Mouse (Mus musculus) CD4-positive naive resting alpha-beta T cell, adult 76 days (primary cell): ENCODE results near the gene Nop16. TPM values are rescaled to one million over a fixed set of nuclear protein-coding genes. Genes with fewer than 3 reads are reported as not detected.

Source experiments
- total RNA-seq: library from RNA; stranded (reverse); gene quantifications from one replicate; pipeline ENCODE4 v1.2.4, GENCODE M21; 2023

The Nop16 gene
- 11.6 TPM for total RNA-seq

DNA sequence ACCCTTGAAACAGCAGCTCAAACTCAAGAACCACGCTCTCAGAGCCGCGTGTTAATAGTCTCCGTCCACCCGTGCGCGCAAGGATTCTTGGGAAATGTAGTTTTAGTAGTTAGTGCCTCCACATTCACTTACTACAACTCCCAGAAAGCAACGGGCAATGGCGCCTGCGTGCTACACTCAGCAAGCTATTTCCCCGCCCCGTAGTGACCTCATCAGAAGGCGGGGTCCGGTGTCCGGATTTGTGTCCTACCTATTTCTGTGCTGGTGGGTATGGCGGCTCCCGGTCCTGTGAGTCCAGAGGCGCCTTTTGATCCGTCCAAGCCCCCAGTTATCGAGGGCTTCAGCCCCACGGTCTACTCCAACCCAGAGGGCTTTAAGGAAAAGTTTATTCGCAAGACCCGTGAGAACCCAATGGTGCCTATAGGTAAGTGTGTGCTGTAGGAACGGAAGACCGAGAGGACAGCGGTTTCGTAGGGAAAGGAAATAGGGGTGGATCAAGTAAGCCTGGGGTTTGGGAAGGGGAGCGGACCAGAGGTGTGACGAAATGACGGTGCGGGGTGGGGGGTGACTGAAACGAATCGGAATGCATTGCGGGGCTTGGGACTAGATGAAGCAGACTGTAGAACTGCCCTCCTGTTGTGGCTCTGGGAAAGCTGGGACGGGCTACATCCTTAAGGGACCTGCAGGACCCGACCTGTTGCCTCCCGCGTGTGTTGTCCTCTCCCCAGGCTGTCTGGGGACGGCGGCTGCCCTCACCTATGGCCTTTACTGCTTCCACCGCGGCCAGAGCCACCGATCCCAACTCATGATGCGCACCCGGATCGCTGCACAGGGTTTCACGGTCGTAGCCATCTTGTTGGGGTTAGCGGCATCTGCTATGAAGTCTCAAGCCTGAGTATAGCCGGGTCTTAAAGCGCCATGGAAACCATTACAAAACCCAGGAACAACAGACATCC is at the start of gene Nop16, which contains the start of gene Higd2a:
TSS of gene Nop16 (minus strand) at position 95 of the 956 bp plus-strand sequence.
TSS of gene Higd2a (plus strand) at position 212 of the 956 bp plus-strand sequence.

DNA sequence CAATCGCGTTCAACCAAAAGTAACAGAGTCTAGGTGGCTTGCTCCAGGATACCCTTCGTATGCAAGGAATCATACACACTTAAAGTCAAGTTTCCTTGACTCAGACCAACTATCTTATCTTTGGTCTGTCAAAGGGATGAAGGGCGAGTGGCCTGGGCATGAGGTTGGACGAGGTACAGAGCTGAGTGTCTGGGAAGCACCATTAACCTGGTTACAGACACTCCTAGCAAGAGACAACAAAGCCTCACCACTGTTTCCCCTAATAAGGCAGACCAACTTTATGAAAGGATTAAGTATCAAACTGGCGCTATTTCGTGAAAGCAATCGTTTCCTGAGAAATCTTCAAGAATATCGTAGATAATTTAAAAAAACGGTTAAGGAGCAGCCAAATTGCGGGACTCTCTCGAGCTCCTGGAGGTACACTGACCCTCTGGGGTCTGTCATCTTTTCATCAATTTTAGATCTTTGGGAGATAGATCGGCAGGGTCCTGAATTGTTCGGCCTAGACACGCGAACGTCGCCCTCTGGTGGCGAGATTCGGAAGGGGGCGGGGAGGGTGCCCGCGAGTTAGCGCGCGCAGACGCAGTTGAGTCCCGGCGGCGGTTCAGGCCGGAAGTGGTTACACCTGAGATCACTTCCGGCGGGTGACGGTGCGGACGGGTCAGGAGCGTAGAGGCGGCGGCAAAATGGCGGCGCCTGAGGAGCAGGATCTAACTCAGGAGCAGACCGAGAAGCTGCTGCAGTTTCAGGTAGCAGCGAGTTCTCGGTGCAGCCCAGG is 31.5 kb upstream of the Nop16 start, which contains the start of gene Faf2:
TSS of gene Faf2 (plus strand) at position 630 of the 778 bp plus-strand sequence.

DNA sequence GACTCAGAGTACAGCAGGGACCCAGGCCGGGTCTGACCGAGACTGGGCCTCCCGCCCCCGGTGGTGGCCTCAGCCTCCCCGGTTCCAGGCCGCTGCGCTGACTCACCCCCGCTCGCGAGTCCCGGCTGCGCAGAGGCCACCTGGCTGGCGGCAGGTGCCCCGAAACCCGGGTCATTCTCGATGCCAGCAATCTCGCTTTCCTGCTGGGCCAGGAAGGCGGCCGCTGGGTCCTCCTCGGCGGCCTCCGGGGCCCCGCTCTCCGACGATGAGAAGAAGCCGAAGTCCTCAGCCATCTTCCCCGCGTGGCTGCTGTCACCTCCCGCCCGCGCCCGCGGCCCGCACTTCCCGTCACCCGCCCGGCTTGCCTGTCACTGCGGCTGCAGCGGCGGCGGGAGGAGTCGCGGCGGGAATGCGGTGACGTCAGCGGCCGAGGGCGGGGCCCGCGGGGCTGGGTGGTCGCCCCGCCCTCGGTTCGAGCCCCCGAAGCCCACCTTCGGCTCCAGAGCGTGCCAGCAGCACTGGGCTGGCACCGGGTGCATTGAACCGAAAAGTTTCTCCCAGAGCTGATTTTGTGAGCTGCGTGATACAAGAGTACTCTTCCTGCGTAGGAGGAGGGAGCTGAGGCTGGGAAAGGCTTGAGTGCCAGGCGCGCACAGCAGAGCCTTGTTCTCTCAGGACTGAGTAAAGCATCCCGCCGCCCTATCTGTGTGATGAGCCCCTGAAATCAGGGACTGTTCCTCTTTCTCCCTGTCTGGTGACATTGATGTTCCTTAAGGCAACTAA is 21.3 kb upstream of the Nop16 start, which contains the start of gene Cltb:
TSS of gene Cltb (minus strand) at position 373 of the 783 bp plus-strand sequence.

DNA sequence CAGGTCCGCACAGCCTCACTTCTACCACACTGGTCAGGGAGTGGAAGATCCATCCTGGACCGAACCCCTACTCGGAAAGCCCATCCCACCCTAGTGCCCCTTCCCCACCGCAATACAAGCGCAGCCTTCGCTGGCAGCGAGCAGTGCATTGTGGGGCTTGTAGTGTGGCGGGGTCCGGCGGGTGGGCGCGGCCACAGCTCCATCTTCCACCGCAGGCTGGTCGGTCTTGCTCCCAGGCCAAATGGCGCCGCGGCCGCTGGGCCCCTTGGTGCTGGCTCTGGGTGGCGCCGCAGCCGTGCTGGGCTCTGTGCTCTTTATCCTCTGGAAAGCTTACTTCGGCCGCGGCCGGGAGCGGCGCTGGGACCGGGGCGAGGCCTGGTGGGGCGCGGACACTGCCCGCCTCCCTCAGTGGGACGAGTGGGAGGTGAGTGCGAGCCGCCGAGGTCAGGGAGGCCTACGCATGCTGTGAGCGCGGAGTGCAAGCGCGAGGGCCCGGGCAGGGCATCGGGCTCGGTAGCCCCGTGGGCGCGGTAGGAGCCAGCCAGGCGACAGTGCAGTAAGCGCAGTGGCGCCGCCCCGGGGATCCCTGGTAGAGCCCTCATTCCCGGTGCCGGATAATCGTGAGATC is 14.9 kb downstream of the Nop16 start, which contains the start of gene Arl10:
TSS of gene Arl10 (plus strand) at position 162 of the 628 bp plus-strand sequence.

DNA sequence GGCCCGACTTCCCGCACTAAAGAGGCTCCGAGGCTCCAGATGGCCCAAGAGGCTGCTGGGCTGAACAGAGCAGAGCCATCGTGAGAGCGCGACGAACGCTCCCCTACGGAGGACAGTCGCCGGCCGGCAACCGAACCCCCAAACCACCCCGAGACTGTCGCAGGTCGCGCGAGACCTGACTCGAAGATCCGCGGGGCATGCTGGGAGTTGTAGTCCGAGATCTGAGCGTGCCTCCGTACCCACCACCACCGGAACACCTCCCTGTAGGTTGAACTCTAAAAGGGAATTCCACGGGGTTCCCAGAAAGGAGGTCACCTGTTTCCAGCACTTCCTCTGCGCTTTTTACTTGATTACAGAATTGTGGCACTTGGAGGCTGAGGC is 24.7 kb downstream of the Nop16 start, which contains the start of gene 4833439L19Rik:
TSS of gene 4833439L19Rik (minus strand) at position 235 of the 381 bp plus-strand sequence.

Other genes with a start within 250 kb of the Nop16 start
- gene Cplx2, start 218.7 kb downstream of the Nop16 start, total RNA-seq = 0.64 TPM
- gene Thoc3, start 121.2 kb downstream of the Nop16 start, total RNA-seq = 28.2 TPM
- 45.0 TPM for gene Simc1, start 86.3 kb downstream of the Nop16 start, total RNA-seq
- gene 4833439L19Rik, start 24.7 kb downstream of the Nop16 start, total RNA-seq = 31.2 TPM
- 3.0 TPM for gene Arl10, start 15.1 kb downstream of the Nop16 start, total RNA-seq
- 78.3 TPM for gene Higd2a, start 117 bp upstream of the Nop16 start, total RNA-seq
- 40.4 TPM for gene Cltb, start 21.3 kb upstream of the Nop16 start, total RNA-seq
- gene Faf2, start 31.7 kb upstream of the Nop16 start, total RNA-seq = 54.7 TPM
- gene Rnf44, start 103.8 kb upstream of the Nop16 start, total RNA-seq = 228 TPM
- gene Cdhr2, start 111.4 kb upstream of the Nop16 start, total RNA-seq = not detected
- not detected for gene Gprin1, start 159.8 kb upstream of the Nop16 start, total RNA-seq
- not detected for gene Sncb, start 176.5 kb upstream of the Nop16 start, total RNA-seq
- not detected for gene Eif4e1b, start 193.9 kb upstream of the Nop16 start, total RNA-seq
- 1.5 TPM for gene Tspan17, start 199.3 kb upstream of the Nop16 start, total RNA-seq